Mouse (Mus musculus) forebrain, embryonic 10.5 days (tissue): Measurements from ENCODE around the gene Bmp3. TPM values are rescaled to one million over a fixed set of nuclear protein-coding genes. Genes with fewer than 3 reads are reported as not detected.

Experiments
- DNase-seq: peaks from one replicate; pipeline ENCODE4 v3.0.0-alpha.2; 2017; ENCODE audit warnings: low spot score; ENCODE audit errors: extremely low spot score
- H3K27ac ChIP-seq: fragments of 300-500 bp; sonication (generic); 2 replicates; pipeline ENCODE4 v1.5.1; 2016; ENCODE audit warnings: mild to moderate bottlenecking
- H3K27me3 ChIP-seq: fragments of 300-500 bp; sonication (generic); 2 replicates; pipeline ENCODE4 v1.6.1; 2016; ENCODE audit warnings: mild to moderate bottlenecking; ENCODE audit not compliant: poor library complexity, severe bottlenecking
- H3K36me3 ChIP-seq: fragments of 300-500 bp; sonication (generic); replicated peaks from 2 replicates; pipeline ENCODE4 v1.6.1; 2016; ENCODE audit warnings: mild to moderate bottlenecking, moderate library complexity
- H3K4me1 ChIP-seq: fragments of 300-500 bp; sonication (generic); 2 replicates; pipeline ENCODE4 v1.6.1; 2016
- H3K4me3 ChIP-seq: fragments of 300-500 bp; sonication (generic); 2 replicates; pipeline ENCODE4 v1.5.1; 2016; ENCODE audit warnings: mild to moderate bottlenecking, moderate library complexity
- H3K9me3 ChIP-seq: fragments of 300-500 bp; sonication (generic); 2 replicates; pipeline ENCODE4 v1.6.1; 2016; ENCODE audit warnings: mild to moderate bottlenecking, moderate library complexity
- WGBS: fragments of 180-500 bp; shearing (Covaris S2); methylation state at CpG from one replicate; pipeline ENCODE4 v1.1.7; 2016; 5-methylcytosine and 5-hydroxymethylcytosine counted together
- polyA plus RNA-seq: library from polyadenylated mRNA; unstranded; fragments of >200 nt; fragmentation: Nextera tagmentation; extraction: Ambion mirVana; gene quantifications from 2 replicates; pipeline ENCODE4 v1.2.1, GENCODE M21; 2016

The Bmp3 gene
- polyA plus RNA-seq, 1 experiment from 2014 or later: 0.27 TPM

DNA sequence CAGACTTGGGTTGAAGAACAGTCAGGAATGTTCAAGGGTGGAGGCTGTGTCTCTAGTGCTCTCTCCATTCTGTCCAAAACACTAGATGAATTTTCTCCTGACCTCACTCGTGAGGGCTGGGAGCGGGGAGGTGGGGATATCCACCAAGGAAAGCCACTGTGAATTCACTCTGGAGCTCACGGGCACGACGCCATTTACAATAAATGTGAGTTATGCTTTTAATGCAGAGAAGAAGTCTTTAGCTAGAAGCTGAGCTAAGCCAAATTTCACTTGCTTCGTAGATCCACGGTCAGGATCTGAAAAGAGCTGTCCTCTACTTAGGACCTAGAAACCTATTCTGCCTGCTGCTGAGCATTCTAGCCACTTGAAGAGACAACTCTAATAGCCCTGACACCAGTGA, 2.1 kb downstream of the Bmp3 start:
- Histone ChIP-seq H3K27me3 (peaks cover 65% of the 10 kb centered on the region), H3K36me3 (no peaks in the 10 kb centered on the region), H3K27ac (no peak overlapping the region), H3K4me1 (peaks cover 33% of the 10 kb centered on the region), H3K9me3 (no peaks in the 10 kb centered on the region), H3K4me3 (no peak overlapping the region)
- WGBS: 73% methylated on average over 7 of the region's 7 CpGs
- DNase-seq: no peak

- no peaks in the 10 kb centered on the region for H3K9me3 ChIP-seq
- peak; percentile 22 for DNase-seq
- 5% methylated on average over 6 of the region's 6 CpGs for WGBS
- H3K4me3 ChIP-seq: no peak overlapping the region
- peaks cover 4% of the 10 kb centered on the region; the same call in 1 of the 2 replicates for H3K27me3 ChIP-seq
- H3K4me1 ChIP-seq: peaks cover 9% of the 10 kb centered on the region
- H3K27ac ChIP-seq: no peak overlapping the region; the same call in 1 of the 2 replicates
- no peaks in the 10 kb centered on the region for H3K36me3 ChIP-seq
Observed at GRCm38 (mm10) chr5:98863891-98864290, 9.7 kb downstream of the Bmp3 start.

- no peaks in the 10 kb centered on the region for H3K36me3 ChIP-seq
- no peak overlapping the region for H3K27ac ChIP-seq
- peaks cover 4% of the 10 kb centered on the region; the same call in 1 of the 2 replicates for H3K4me1 ChIP-seq
- WGBS: 94% methylated on average over 5 of the region's 5 CpGs
- DNase-seq: no peak
- H3K9me3 ChIP-seq: no peaks in the 10 kb centered on the region
- H3K27me3 ChIP-seq: peaks cover 4% of the 10 kb centered on the region; the same call in 1 of the 2 replicates
- H3K4me3 ChIP-seq: no peak overlapping the region
Observed at GRCm38 (mm10) chr5:98865146-98865545, 10.9 kb downstream of the Bmp3 start.

GRCm38 (mm10) chr5:98876056-98876455, 21.8 kb downstream of the Bmp3 start:
- Histone ChIP-seq H3K4me3 (no peak overlapping the region), H3K4me1 (0 out of 2 replicates have a peak, but pooled peaks cover 4% of the 10 kb centered on the region), H3K36me3 (no peaks in the 10 kb centered on the region), H3K27ac (no peak overlapping the region), H3K9me3 (no peaks in the 10 kb centered on the region), H3K27me3 (no peaks in the 10 kb centered on the region)
- no peak for DNase-seq
- 57% methylated on average over 5 of the region's 5 CpGs for WGBS

DNA sequence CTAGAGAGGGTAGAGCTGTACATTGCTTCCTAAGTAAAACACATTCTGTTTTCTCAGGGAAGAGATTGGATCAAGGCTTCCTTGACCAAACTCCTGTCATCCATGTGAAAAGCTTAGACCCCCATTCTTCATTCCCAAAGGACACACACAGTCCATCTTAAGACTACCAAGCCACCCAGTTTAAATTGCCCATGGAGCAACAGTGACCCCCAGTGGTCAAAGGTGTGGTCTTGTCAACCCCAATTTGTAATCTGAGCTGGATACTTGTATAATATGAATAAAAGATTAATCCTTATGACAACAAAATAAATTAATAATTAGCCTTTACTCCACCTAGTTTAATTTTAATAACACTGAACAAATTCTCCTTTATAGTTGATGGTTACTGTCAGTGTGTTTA, 24.7 kb downstream of the Bmp3 start:
- H3K4me1 ChIP-seq: 0 out of 2 replicates have a peak, but pooled peaks cover 4% of the 10 kb centered on the region
- H3K9me3 ChIP-seq: no peaks in the 10 kb centered on the region
- no peaks in the 10 kb centered on the region for H3K27me3 ChIP-seq
- no peak overlapping the region for H3K27ac ChIP-seq
- peak; percentile 57 for DNase-seq
- H3K36me3 ChIP-seq: no peaks in the 10 kb centered on the region
- H3K4me3 ChIP-seq: no peak overlapping the region

- no peaks in the 10 kb centered on the region for H3K4me1 ChIP-seq
- WGBS: 74% methylated on average over 3 of the region's 3 CpGs
- H3K27me3 ChIP-seq: no peaks in the 10 kb centered on the region
- no peak overlapping the region for H3K4me3 ChIP-seq
- no peak overlapping the region for H3K27ac ChIP-seq
- H3K9me3 ChIP-seq: no peaks in the 10 kb centered on the region
- H3K36me3 ChIP-seq: no peaks in the 10 kb centered on the region
- DNase-seq: no peak
Observed at GRCm38 (mm10) chr5:98882096-98882495, 27.9 kb downstream of the Bmp3 start.

DNA sequence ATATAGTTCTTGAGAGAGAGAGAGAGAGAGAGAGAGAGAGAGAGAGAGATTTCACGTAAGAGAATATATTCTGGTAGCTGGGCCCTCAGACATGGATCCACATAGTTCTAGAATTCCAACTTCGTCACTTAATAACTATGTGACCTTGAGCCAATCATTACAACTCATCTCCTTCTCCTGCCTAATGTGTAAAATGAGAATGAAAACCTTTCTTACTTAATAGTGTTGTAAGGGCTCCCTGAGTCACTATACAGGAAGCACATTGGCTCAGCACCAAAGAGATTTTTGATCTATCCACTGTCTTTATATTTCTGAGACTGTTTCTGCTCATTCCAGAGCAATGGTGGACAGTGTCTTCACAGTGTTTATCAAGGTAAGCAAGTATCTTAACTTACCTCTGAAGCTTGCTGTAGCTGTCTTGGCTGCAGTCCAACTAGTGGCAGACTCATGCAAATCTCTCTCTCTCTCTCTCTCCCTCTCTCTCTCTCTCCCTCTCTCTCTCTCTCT, 36.4 kb downstream of the Bmp3 start:
- no peaks in the 10 kb centered on the region for H3K9me3 ChIP-seq
- DNase-seq: no peak
- no peaks in the 10 kb centered on the region for H3K36me3 ChIP-seq
- H3K4me1 ChIP-seq: no peaks in the 10 kb centered on the region
- WGBS: 85% methylated on average over 2 of the region's 2 CpGs
- H3K4me3 ChIP-seq: no peak overlapping the region
- no peaks in the 10 kb centered on the region for H3K27me3 ChIP-seq
- H3K27ac ChIP-seq: no peak overlapping the region

DNA sequence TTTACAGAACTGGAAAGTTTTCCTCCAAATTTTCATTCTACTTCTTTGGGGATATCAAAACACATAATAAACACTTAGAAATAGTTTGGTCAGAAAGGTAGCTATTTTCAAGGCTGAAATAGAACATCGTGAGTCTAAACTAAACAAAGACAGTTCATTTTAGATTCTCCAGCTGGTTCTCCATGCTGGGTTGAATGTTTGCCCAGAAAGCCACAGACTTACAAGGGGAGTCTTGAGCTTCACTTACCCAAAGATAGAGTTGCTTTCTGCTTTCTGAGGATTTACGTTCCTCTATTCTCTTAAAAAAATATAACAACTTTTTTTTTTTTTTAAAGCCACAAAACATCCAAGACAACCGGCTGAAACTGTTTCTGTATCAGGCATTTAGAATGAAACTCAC, 40.1 kb downstream of the Bmp3 start:
- Histone ChIP-seq H3K4me1 (no peaks in the 10 kb centered on the region), H3K36me3 (no peaks in the 10 kb centered on the region), H3K4me3 (no peak overlapping the region), H3K27ac (no peak overlapping the region), H3K27me3 (no peaks in the 10 kb centered on the region), H3K9me3 (no peaks in the 10 kb centered on the region)
- no peak for DNase-seq
- WGBS: 91% methylated on average over 3 of the region's 3 CpGs

GRCm38 (mm10) chr5:98897946-98898345, 43.7 kb downstream of the Bmp3 start:
- Histone ChIP-seq H3K9me3 (no peaks in the 10 kb centered on the region), H3K4me3 (no peak overlapping the region), H3K27me3 (no peaks in the 10 kb centered on the region), H3K27ac (no peak overlapping the region), H3K36me3 (no peaks in the 10 kb centered on the region), H3K4me1 (no peaks in the 10 kb centered on the region)
- no peak for DNase-seq

DNA sequence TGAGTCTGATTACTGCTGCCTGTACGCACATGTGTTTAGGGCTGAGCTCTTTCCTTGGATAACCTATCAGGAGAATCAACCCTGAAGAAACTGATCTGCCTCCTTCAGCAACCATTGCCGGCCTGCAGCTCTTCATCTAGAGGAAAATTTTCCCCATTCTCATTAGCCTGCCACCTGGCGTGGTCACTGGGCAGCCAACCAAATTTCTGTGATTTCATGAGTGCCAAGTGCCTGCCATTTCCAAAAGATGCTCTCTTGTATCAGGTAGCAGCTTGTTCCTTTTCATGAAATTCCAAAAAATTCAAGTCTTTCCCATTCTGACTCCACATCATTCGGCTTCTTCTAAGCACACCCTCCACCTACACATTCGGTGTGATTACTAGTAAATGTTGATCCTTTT, 46.7 kb downstream of the Bmp3 start:
- WGBS: 87% methylated on average over 5 of the region's 5 CpGs
- H3K27ac ChIP-seq: no peak overlapping the region

GRCm38 (mm10) chr5:98902339-98902738, 48.1 kb downstream of the Bmp3 start:
- no peak overlapping the region for H3K27ac ChIP-seq
- peaks cover 13% of the 10 kb centered on the region for H3K9me3 ChIP-seq
- WGBS: 76% methylated on average over 4 of the region's 4 CpGs
- DNase-seq: no peak
- H3K27me3 ChIP-seq: no peaks in the 10 kb centered on the region
- no peak overlapping the region for H3K4me3 ChIP-seq
- no peaks in the 10 kb centered on the region for H3K36me3 ChIP-seq
- no peaks in the 10 kb centered on the region for H3K4me1 ChIP-seq

More for the DNA sequence above, 46.7 kb downstream of the Bmp3 start:
- H3K9me3 ChIP-seq: peaks cover 4% of the 10 kb centered on the region
- DNase-seq: no peak
- no peaks in the 10 kb centered on the region for H3K36me3 ChIP-seq
- no peaks in the 10 kb centered on the region for H3K27me3 ChIP-seq
- no peak overlapping the region for H3K4me3 ChIP-seq
- no peaks in the 10 kb centered on the region for H3K4me1 ChIP-seq

- WGBS: 94% methylated on average over 5 of the region's 5 CpGs
Observed at GRCm38 (mm10) chr5:98918716-98919115, 64.5 kb downstream of the Bmp3 start.

DNA sequence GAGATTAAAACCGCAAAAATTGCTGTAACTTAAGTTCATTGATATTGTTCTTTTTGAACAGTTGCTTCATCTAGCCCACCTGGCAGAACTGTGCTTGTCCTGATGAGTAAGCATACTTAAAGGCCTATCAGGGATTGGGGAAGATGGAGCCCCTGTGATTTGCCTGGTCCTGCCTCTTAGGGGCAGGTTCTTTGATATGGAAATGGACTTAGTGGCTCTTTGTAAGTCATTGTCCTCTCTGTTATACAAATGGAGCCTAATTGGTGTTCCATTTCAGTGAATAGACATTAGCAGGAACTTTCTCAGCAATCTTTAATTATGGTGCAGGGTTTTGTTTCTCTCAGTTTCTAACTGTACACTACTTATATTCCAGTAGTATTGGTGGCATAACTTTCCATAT, 67.4 kb downstream of the Bmp3 start:
- Histone ChIP-seq H3K9me3 (no peaks in the 10 kb centered on the region), H3K36me3 (no peaks in the 10 kb centered on the region), H3K27ac (peak overlapping the region; percentile 75; the same call in 1 of the 2 replicates), H3K4me3 (no peak overlapping the region), H3K4me1 (peaks cover 22% of the 10 kb centered on the region), H3K27me3 (no peaks in the 10 kb centered on the region)
- 64% methylated on average over 1 of the region's 1 CpGs for WGBS
- no peak for DNase-seq

More at GRCm38 (mm10) chr5:98918716-98919115, 64.5 kb downstream of the Bmp3 start:
- Histone ChIP-seq H3K9me3 (no peaks in the 10 kb centered on the region), H3K27ac (no peak overlapping the region), H3K4me1 (peaks cover 19% of the 10 kb centered on the region), H3K4me3 (no peak overlapping the region), H3K36me3 (no peaks in the 10 kb centered on the region), H3K27me3 (no peaks in the 10 kb centered on the region)
- no peak for DNase-seq

GRCm38 (mm10) chr5:98922921-98923320, 68.7 kb downstream of the Bmp3 start:
- Histone ChIP-seq H3K9me3 (no peaks in the 10 kb centered on the region), H3K36me3 (no peaks in the 10 kb centered on the region), H3K27me3 (no peaks in the 10 kb centered on the region), H3K27ac (no peak overlapping the region), H3K4me1 (peaks cover 22% of the 10 kb centered on the region), H3K4me3 (no peak overlapping the region)
- WGBS: 94% methylated on average over 3 of the region's 3 CpGs
- no peak for DNase-seq
